Mouse (Mus musculus): ENCODE results near the gene Dnajb4.

GRCm38 (mm10) chr3:152228843-152229242 lies 18.7 kb upstream of the Dnajb4 start:
- TF ChIP-seq GATA1 (IDR thresholded peaks at IDR 0.05; ENCODE audit: borderline replicate concordance, low read length) (no peak), FLI1 (IDR thresholded peaks at IDR 0.05; ENCODE audit: low read length) (no peak)

Measured in megakaryocyte, embryonic 14.5 days (primary cell).